Mouse (Mus musculus) left cerebral cortex, postnatal 14 days (tissue): ENCODE data around the gene Gpx5. TPM values are rescaled to one million over a fixed set of nuclear protein-coding genes. Genes with fewer than 3 reads are reported as not detected.

Experiments
- DNase-seq, 2 experiments: peaks; one replicate each; pipeline ENCODE4 v3.0.0; 2021 to 2022; ENCODE audit warnings: low spot score in 2 of 2, mixed read lengths in 1 of 2
- intact Hi-C: fragments of 180-260 bp; cut with DNase I; formaldehyde crosslinking; loops from one replicate; pipeline ENCODE4 v1.15.1; 2025
- long read RNA-seq, 2 experiments: library from polyadenylated mRNA; stranded (forward); transcript quantifications; one replicate each; pipeline ENCODE4 v2.0.0; 2021
- total RNA-seq, 2 experiments: library from RNA; stranded (reverse); gene quantifications; 2 replicates each; pipeline ENCODE4 v1.2.3; 2021

The Gpx5 gene
- total RNA-seq, result not detected
- long read RNA-seq, experiment 1, result 0 reads
- long read RNA-seq, experiment 2, result 0 reads

DNA sequence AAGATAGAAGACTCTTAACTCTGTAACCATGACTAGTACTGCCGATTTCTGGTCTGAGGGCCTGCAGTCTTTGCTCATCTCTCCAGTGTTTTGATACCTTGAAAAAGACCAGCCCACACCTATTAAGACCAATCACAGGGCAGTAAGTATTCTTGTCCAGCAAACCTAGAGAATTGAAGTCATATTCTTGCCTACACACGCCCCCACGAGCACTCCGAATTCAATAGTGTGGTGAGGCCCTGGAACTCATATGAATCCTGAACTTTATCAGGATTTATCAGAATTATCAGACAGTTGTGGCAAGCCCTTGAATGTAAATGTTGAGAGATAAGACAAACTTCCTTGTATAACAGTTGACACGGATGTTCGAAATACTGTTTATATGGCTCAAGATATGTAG is at the start of gene Gpx5:
Gpx5 (minus strand) TSS at position 101 of the 400 bp plus-strand sequence.
- DNase-seq, result no peak
- intact Hi-C loops, result no loop called here

DNA sequence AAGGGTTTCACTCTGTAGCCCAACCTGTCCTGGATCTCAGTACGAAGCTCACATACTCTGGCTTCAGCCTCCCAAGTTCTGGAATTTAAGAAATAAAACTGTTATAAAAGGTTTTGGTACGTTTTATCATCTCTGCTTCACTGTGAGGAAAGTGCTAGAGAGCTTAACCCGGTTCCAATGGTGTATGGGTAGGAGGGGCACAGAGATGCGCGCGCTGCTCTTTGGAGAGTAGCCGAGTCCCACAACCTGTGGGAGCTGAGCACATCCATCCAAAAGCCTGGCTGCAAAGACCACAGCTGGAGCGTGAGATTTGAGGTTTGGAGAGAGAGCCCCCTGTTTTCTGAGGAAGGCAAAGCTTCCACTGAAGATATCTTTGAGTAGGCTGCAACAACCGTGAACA is 34.9 kb upstream of the Gpx5 start:
- peak in 1 of 2 experiments; percentile 13 for DNase-seq
- intact Hi-C loops, result loop anchor here (2.0 to 10.0 kb wide), 4 partner anchors 53 to 153 kb away; partner anchors contain the start of gene Trim27

DNA sequence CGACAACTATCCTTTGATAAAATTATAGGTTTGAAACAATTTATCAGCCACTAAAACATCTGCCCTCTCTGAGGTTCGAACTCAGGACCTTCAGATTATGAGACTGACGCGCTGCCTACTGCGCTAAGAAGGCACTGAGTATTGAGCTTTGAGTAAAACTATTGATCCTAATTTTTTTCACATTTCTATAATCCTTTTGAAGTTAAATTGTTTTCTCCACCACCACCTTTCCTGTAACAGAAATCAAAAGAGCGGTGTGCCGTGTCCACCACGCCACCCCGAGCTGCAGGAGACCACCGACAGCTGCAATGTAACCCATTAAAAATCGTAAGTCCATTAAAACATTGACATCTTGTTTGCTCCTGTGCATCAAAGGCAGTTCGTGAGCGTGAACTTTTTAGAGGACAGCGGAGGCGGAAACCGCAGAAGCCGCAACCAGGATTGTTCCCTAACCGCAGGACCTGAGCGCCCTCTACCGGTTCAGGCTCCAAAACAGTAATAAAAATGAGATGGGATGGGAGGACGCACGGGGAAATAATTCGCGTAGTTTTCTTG is 34.2 kb upstream of the Gpx5 start:
- intact Hi-C loops, result loop anchor here (2.0 to 10.0 kb wide), 4 partner anchors 52 to 152 kb away; partner anchors contain the start of gene Trim27
- DNase-seq, result peak; percentile 69 to 87

DNA sequence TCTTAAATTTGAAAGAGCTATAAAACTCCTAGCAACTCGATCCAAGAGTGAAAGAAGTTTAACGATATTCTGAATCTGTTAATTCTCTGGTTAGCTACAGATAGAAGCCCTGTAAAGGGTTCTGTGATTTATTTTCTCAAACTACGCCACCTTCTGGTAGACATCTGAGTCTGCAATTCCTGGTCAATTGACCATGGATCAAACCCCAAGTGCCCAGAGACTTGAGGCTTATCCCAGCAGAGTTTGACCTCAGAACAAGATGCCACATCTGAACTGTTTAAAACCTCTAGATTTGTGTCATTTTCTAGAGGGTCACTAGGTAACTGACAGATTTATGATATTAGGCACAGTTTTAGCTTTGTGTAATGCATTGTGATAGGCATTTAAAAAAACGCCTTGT is 33.7 kb upstream of the Gpx5 start:
- no peak for DNase-seq
- intact Hi-C loops, result loop anchor here (2.0 to 10.0 kb wide), 4 partner anchors 51 to 151 kb away; partner anchors contain the start of gene Trim27

GRCm38 (mm10) chr13:21323405-21323804 is 30.9 kb upstream of the Gpx5 start:
- no peak for DNase-seq
- intact Hi-C loops, result loop anchor here (10.0 kb wide), 1 partner anchor 149 kb away; the partner anchor contains the start of gene Trim27

DNA sequence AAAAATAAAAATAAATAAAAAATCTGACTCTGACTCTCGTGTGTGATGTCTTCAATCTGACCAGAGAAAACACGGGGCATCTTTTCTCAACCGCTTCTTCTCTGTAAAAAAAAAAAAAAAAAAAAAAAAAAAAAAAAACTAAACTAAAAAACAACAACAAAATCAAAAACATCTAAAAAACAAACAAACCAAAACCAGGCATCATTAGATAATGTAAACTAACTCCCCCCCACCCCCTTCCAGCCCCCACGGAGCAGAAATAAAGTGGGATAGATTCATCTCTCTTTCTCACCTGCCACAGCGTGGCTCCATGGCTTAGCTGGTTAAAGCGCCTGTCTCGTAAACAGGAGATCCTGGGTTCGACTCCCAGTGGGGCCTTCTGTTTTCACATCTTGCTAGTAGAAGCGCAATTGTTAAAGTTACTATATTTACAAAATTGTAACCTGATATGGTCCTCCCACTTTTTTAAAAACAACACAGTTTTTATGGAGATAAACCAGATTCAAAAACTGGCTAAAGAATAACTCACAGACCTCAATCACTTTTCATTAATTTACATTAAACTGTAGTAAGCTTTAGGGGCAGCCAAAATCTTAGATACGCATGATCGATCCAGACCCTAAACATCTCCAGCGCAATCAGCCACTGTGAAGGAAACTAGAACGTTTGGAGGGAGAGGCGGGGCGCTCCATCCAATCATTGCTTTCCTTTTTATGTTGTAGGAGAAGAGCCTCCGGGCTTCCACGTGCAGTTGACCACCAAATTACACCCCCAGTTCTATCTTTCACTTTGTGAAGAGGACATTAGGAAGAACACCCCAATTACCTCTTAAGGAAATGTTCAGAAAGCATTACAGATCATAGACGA is 30.2 kb upstream of the Gpx5 start:
- intact Hi-C loops, result loop anchor here (10.0 kb wide), 1 partner anchor 148 kb away; the partner anchor contains the start of gene Trim27
- peak; percentile 30 to 84 for DNase-seq

- intact Hi-C loops, result loop anchor here (10.0 kb wide), 1 partner anchor 147 kb away; the partner anchor contains the start of gene Trim27
Observed at GRCm38 (mm10) chr13:21321890-21322494, 29.5 kb upstream of the Gpx5 start.

DNA sequence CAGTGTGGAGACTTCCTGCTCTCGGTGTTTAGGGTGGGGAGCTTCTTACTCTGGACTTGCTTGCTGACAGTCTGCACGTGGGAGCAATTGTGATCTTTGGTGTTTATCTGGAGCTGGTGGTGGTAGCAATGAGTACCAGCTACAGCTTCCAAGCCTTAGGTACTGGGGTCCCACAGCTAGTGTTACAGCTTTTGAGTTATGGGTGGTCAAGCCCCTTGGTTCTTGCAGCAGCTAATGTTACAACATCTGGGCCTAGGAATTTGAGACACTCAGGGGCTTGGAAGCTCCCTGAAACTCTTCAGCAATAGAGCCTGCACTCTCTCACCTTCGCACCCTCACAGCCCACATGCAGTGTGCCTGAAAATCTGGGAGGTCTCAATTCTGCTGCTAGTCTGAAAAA is 27.7 kb upstream of the Gpx5 start:
- DNase-seq, result no peak
- intact Hi-C loops, result loop anchor here (10.0 kb wide), 1 partner anchor 145 kb away; the partner anchor contains the start of gene Trim27

More at GRCm38 (mm10) chr13:21321890-21322494, 29.5 kb upstream of the Gpx5 start:
- peak in 1 of 2 experiments; percentile 9 for DNase-seq

DNA sequence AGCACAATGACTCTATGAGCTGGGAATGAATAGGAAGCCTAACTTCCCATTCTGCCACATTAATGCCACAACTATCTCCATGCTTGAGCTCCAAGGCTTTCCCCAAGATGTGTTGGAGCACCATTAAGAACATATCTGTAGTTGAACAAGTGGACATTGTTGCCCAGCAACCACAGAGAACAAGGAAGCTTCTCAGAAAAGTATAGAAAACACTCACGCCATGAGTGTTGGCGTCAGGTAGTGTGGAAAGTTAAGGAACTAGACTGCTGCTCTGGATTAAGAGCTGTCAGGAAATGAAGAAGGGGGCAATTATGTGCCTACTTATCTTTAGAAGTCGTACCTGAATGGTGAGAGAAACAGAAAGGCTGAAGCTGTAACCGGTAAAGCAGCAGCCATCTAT is 21.4 kb upstream of the Gpx5 start:
- intact Hi-C loops, result no loop called here
- DNase-seq, result no peak

DNA sequence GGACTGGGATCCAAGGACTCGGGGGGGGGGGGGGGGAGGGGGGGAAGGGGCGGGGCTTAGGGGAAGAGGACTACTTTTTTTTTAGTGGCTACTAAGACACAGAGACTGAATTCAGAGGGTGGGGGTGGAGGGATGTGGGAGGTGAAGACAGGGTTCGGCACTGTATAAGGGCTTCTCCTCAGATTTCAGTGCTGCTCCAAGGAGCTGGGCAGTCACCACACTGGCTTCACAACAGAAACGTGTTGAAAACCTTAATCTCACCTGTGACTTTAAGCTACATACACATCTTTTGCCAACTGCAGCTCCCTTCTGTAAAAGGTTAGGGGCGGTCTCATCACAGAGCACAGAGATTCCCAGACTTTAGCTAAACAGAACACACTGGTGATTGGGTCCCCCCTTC is 20.3 kb upstream of the Gpx5 start:
- intact Hi-C loops, result no loop called here
- DNase-seq, result no peak

DNA sequence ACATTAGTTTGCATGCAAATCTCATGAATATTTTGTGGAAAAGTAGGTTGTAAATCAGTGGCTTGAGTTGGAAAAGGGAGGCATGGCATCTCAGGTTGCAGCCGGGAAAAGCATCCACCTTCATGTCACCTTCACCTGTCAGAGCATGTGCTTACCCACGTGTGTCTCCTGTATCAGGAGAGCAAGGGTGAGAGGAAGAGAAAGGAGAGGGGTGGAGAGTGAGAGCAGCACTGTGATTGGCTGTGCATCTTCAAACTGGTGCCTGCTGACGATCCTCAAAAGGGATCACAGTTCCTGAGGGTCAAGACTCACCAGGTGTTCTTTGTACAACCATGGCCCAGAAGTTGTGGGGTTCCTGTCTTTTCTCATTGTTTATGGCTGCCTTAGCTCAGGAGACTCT is 19.4 kb upstream of the Gpx5 start, which contains the start of gene Gpx6:
Gpx6 (plus strand) TSS at position 200 of the 400 bp plus-strand sequence.
- intact Hi-C loops, result no loop called here
- DNase-seq, result no peak

DNA sequence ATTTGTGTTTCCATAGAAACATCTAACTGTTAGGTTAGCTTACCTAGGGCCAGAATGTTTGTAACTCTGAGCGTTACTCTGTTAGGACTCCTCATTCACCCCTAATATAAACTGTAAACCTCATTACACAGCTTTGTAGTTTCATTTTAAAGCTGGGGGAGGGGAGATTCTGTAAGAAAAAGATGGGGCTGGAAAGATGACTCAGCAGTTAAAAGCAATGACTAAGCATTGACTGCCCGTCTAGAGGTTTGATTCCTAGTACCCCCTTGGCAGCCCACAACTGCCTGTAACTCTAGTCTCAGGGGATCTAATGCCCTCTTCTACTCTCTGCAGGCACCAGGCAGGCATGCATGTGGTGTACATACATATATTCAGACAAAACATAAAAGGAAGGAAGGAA is 17.3 kb upstream of the Gpx5 start:
- intact Hi-C loops, result no loop called here
- DNase-seq, result no peak

DNA sequence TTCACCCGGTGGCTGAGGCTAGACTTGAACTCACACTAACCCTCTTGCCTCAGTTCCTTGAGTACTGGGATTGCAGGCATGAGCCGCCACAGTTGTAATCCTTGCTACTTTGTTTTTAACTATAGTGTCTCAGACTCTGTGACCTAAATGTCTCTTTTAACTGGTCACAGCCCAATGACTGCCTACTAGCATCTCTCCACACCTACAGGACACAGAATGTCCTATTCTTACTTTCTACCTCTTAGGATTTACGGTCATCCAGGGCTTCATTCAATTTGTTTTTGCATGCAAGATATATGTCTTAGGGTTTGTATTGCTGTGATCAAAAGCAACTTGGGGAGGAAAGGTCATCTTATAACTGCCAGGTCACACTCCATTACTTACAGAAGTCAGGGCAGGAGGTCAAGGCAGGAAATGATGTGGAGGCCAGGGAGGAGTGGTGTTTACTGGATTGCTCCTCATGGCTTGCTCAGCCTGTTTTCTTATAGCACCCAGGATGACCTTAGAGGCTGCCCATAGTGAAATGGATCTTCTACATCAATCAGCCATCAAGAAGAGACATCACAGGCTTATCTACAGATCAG is 12.0 kb upstream of the Gpx5 start:
- DNase-seq, result no peak
- intact Hi-C loops, result no loop called here

DNA sequence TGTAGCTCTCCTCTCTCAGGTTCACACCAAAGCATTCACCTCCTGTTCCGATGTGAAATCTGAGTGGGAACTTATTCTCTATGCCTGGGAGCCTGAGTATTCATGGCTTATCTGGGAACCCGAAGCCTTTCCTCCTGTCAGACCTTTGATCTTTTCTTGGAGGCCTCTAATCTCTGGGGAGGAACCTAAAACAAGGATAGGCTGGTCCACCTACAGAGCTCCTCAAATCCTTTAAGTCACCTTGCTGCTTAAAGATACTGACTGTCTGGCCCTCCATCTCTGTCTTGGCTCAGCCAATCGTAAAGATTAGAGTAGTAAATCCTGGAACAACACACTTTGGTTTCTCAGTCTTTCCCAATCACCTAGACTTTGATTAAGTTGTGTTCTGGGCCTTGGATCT is 6.0 kb upstream of the Gpx5 start:
- no peak for DNase-seq
- intact Hi-C loops, result no loop called here

DNA sequence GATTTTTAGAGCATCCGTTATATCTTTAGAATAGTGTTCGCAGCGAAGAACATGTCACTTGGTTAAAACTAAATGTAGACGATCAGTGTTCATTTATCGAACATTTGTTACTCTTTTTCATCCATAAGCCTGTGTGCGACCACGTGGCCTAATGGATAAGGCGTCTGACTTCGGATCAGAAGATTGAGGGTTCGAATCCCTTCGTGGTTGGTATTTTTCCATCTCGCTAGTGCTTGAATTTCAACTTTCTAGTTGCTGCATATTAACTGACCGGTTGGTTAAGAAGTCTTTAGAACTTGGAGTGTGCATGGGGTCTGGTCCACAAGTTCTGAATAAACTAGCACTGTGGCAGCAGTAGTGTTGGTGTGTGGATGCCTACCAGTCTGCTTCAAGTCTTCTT is 13.0 kb downstream of the Gpx5 start:
- DNase-seq, result peak; percentile 88 to 94

GRCm38 (mm10) chr13:21279076-21279475 is 13.5 kb downstream of the Gpx5 start:
- intact Hi-C loops, result loop anchor here (2.0 to 5.0 kb wide), 2 partner anchors 47 to 110 kb away; no protein-coding TSS in a partner anchor

More for the DNA sequence above, 13.0 kb downstream of the Gpx5 start:
- intact Hi-C loops, result loop anchor here (2.0 to 5.0 kb wide), 2 partner anchors 47 to 111 kb away; no protein-coding TSS in a partner anchor

GRCm38 (mm10) chr13:21276551-21276950 is 16.0 kb downstream of the Gpx5 start:
- intact Hi-C loops, result loop anchor here (5.0 kb wide), 1 partner anchor 44 kb away; no protein-coding TSS in a partner anchor
- DNase-seq, result no peak

More at GRCm38 (mm10) chr13:21279076-21279475, 13.5 kb downstream of the Gpx5 start:
- no peak for DNase-seq

GRCm38 (mm10) chr13:21275815-21276550 is 16.5 kb downstream of the Gpx5 start:
- intact Hi-C loops, result loop anchor here (2.0 to 5.0 kb wide), 3 partner anchors 44 to 75 kb away; no protein-coding TSS in a partner anchor

More at GRCm38 (mm10) chr13:21275815-21276550, 16.5 kb downstream of the Gpx5 start:
- DNase-seq, result peak; percentile 73 to 94
